Mouse (Mus musculus): ENCODE data around the gene Erfe.

DNA sequence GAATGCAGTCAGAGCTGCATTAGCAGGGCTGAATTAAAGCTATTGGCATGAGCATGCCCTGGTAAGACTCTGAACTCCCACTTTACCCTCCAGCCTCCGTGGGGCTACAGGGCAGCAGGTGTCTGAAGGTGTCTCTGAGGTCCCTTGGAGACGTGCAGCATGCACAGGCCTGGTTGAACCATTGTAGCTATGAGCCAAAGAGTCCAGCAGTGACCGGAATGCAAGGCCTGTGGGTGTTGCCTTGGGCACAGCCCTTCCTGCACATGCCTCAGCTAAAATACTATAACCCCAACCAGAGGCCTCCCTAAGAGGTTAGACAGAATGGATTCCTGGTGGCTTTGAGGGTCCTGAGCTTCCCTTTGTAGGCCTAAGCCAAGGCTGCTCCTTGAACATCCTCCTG is 15.0 kb upstream of the Erfe start:
- no peak for TF ChIP-seq E2F4 (IDR thresholded peaks at IDR 0.05; ENCODE audit: insufficient read depth)
- TF ChIP-seq POLR2A (IDR thresholded peaks at IDR 0.05; ENCODE audit: insufficient read length, low read depth): no peak
- TF ChIP-seq TCF12 (IDR thresholded peaks at IDR 0.05; ENCODE audit: insufficient read depth, poor library complexity, severe bottlenecking): no peak
